Mouse (Mus musculus) ovary, adult 18-20 months (tissue): ENCODE measurements around the gene Pgk2.
"Not testable (repeated sequence)": the region's sequence is repeated elsewhere in the genome, so short reads cannot be mapped to it uniquely, and the experiment has no call there.

ENCODE experiments used
- DNase-seq: peaks from one replicate; pipeline ENCODE4 v3.0.0; 2022; ENCODE audit warnings: low spot score, mixed read lengths

The Pgk2 gene

DNA sequence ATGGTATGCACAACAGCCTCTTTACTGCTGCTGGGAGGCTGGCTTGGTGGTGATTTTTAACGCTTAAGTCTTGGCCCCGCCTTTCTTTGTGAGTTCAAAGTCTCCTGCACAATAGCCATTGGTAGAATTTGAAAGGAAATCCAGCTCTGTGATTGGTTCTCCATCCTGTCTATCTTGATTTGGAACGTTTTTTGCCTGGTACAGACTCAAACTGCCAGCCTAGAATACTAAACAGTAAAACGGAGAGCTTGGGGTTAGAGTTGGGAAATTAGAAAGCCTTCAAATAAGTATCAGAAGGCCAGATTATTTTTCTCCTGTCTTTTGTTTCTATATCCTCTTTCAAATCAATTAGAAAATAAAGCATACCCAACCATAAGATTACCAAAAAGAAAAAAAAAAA lies at the start of gene Pgk2:
Gene Pgk2 (minus strand): TSS at position 101 of the 400 bp plus-strand sequence.
- DNase-seq, result no peak

DNA sequence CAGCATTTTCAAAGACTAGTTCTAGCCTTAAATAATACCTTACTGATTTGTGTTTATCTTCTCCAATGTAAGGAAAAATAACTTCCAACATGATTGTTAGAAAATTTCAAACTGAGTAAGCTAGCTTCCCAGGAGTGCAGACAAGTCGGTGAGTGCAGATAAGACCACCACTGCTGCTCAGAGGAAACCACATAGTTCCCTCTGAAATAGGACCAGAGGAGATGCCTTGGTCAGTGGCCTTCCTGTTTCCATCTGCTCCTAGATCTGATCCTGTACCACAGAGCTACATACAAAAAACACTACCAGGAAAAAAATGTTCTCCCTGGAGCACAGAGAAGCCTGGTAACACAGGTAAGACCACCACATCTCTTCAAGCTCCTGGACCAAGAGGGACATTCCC lies 44.0 kb upstream of the Pgk2 start:
- DNase-seq, result no peak

DNA sequence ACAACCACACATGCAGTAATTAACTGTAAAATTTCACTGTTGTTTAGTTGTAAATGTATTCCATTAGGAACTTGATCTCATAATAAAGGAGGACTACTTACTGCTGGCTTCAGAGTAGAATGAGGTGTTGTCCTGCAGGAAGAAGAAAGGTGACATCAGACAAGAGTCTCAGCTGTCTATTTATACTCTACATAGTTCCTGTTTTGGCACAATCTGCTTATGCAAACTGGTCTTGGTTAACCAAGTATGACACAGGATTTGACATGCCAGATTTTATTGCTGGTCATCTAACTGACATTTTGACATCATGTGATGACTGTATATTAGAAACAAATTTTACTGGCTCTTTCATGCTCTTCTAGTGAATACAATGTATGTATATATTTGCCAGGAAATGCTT lies 33.7 kb upstream of the Pgk2 start, which contains the start of gene Crisp3:
Gene Crisp3 (minus strand): TSS at position 154 of the 400 bp plus-strand sequence.
- no peak for DNase-seq

GRCm38 (mm10) chr17:40201803-40202202 lies 6.6 kb downstream of the Pgk2 start:
- not testable (repeated sequence) for DNase-seq

DNA sequence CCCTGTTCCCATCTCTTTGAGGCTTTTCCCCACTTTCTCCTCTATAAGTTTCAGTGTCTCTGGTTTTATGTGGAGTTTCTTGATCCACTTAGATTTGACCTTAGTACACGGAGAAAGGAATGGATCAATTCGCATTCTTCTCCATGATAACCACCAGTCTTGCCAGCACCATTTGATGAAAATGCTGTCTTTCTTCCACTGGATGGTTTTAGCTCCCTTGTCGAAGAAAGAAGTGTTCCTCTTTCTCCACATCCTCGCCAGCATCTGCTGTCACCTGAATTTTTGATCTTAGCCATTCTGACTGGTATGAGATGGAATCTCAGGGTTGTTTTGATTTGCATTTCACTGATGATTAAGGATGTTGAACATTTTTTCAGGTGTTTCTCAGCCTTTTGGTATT lies 18.2 kb downstream of the Pgk2 start:
- DNase-seq, result not testable (repeated sequence)

GRCm38 (mm10) chr17:40157729-40158359 lies 50.6 kb downstream of the Pgk2 start:
- DNase-seq, result not testable (repeated sequence)
